Mouse (Mus musculus) liver, adult 2 months (tissue): ENCODE results near the gene Zpbp.

Experiments
- CTCF ChIP-seq: fragments of 200-500 bp; IDR thresholded peaks from 2 replicates; pipeline ENCODE4 v1.5.1; 2011; ENCODE audit warnings: low read depth, low read length, control low read depth
- POLR2A ChIP-seq: fragments of 200-500 bp; IDR thresholded peaks from 2 replicates; pipeline ENCODE4 v1.6.1; 2011; ENCODE audit warnings: low read length, control low read depth; ENCODE audit not compliant: insufficient read depth; ENCODE audit errors: extremely low read depth

DNA sequence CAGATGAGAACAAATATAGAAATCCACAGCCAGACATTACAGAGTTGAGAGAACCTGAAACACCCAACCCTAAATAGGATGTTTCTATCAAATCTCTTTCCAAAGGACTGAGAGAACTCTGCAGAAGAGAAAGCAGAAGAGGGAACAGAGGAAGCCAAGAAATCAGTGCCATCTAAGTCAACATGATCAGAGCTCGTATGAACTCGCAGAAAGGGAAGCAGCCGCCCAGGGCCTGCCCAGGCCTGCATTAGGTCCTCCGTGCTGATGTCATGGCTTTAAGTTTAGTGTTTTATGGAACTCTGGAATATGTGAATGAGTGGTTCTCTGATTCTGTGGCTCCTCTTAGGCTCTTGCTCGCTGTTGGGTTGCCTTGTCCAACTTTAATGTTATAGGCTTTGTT, 48.0 kb downstream of the Zpbp start:
- TF ChIP-seq CTCF (no peak), POLR2A (no peak)
